Mouse (Mus musculus) heart, adult 2 months (tissue): Measurements from ENCODE around the gene Myo10.

ENCODE experiments used
- EP300 ChIP-seq: fragments of 200-500 bp; IDR thresholded peaks from 2 replicates; pipeline ENCODE4 v1.6.1; 2011; ENCODE audit warnings: low read depth, low read length, control low read depth; ENCODE audit not compliant: insufficient read depth
- POLR2A ChIP-seq: fragments of 200-500 bp; IDR thresholded peaks from 2 replicates; pipeline ENCODE4 v1.6.1; 2011; ENCODE audit warnings: mild to moderate bottlenecking, low read depth, low read length, control low read depth; ENCODE audit not compliant: insufficient read depth

DNA sequence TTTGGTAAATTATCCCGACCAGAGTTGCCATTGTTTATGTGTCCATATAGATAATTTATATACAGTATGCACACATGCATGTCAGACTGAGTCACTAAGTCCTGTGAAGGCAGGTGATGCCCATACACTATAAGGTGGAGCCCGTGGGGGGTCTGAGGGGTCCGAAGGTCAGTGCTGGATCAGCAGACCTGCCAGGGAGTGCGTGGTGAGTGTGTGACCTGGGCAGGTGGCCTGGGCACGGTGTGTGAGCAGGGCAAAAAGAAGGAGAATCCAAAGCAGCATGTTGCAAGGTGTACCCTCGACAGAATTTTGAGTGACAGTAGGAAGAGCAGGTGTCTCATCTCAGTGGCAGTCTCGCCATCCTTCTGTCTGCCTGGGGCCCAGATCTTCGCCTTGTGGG, 67.2 kb downstream of the Myo10 start:
- no peak for TF ChIP-seq POLR2A
- TF ChIP-seq EP300 = no peak
